Mouse (Mus musculus): ENCODE data around the gene Slc31a1. TPM values are rescaled to one million over a fixed set of nuclear protein-coding genes. Genes with fewer than 3 reads are reported as not detected.

Slc31a1 gene
- total RNA-seq, 2 experiments from 2014 or later: 10.2 to 10.3 TPM

- DNase-seq: no peak
- intact Hi-C loops (cut with DNase I): loop anchor here (5.0 kb wide), 1 partner anchor 41 kb away; no protein-coding TSS in a partner anchor
These were observed 1.0 kb downstream of the Slc31a1 start for GRCm38 (mm10) chr4:62361571-62361970.

GRCm38 (mm10) chr4:62361997-62362396 lies 1.5 kb downstream of the Slc31a1 start:
- intact Hi-C loops (cut with DNase I): loop anchor here (5.0 kb wide), 1 partner anchor 40 kb away; no protein-coding TSS in a partner anchor
- no peak for DNase-seq

- intact Hi-C loops (cut with DNase I): loop anchor here (5.0 kb wide), 1 partner anchor 40 kb away; no protein-coding TSS in a partner anchor
These were observed 1.9 kb downstream of the Slc31a1 start for GRCm38 (mm10) chr4:62362437-62362836.

GRCm38 (mm10) chr4:62364299-62364698 lies 3.8 kb downstream of the Slc31a1 start:
- intact Hi-C loops (cut with DNase I): loop anchor here (5.0 kb wide), 1 partner anchor 38 kb away; no protein-coding TSS in a partner anchor
- no peak for DNase-seq

More at GRCm38 (mm10) chr4:62362437-62362836, 1.9 kb downstream of the Slc31a1 start:
- DNase-seq: no peak

- intact Hi-C loops (cut with DNase I): no loop called here
- DNase-seq: no peak
These were observed 5.8 kb downstream of the Slc31a1 start for GRCm38 (mm10) chr4:62366291-62366690.

GRCm38 (mm10) chr4:62367586-62367985 lies 7.1 kb downstream of the Slc31a1 start:
- no peak for DNase-seq
- intact Hi-C loops (cut with DNase I): no loop called here

- intact Hi-C loops (cut with DNase I): no loop called here
- DNase-seq: no peak
These were observed 8.6 kb downstream of the Slc31a1 start for GRCm38 (mm10) chr4:62369091-62369490.

- intact Hi-C loops (cut with DNase I): no loop called here
- DNase-seq: no peak
These were observed 11.9 kb downstream of the Slc31a1 start for GRCm38 (mm10) chr4:62372410-62372809.

- no peak for DNase-seq
- intact Hi-C loops (cut with DNase I): no loop called here
These were observed 12.4 kb downstream of the Slc31a1 start for GRCm38 (mm10) chr4:62372818-62373520.

- DNase-seq: no peak
- intact Hi-C loops (cut with DNase I): no loop called here
These were observed 13.1 kb downstream of the Slc31a1 start for GRCm38 (mm10) chr4:62373668-62374067.

GRCm38 (mm10) chr4:62374342-62374741 lies 13.8 kb downstream of the Slc31a1 start:
- intact Hi-C loops (cut with DNase I): no loop called here
- no peak for DNase-seq

- no peak for DNase-seq
- intact Hi-C loops (cut with DNase I): no loop called here
These were observed 15.6 kb downstream of the Slc31a1 start for GRCm38 (mm10) chr4:62376123-62376522.

GRCm38 (mm10) chr4:62379724-62380381 lies 19.3 kb downstream of the Slc31a1 start:
- DNase-seq: no peak

GRCm38 (mm10) chr4:62383207-62383606 lies 22.7 kb downstream of the Slc31a1 start:
- intact Hi-C loops (cut with DNase I): no loop called here
- DNase-seq: no peak

More at GRCm38 (mm10) chr4:62379724-62380381, 19.3 kb downstream of the Slc31a1 start:
- intact Hi-C loops (cut with DNase I): no loop called here

GRCm38 (mm10) chr4:62383752-62384151 lies 23.2 kb downstream of the Slc31a1 start:
- intact Hi-C loops (cut with DNase I): no loop called here
- no peak for DNase-seq

- intact Hi-C loops (cut with DNase I): no loop called here
- DNase-seq: no peak
These were observed 23.6 kb downstream of the Slc31a1 start for GRCm38 (mm10) chr4:62384159-62384558.

- intact Hi-C loops (cut with DNase I): no loop called here
- DNase-seq: no peak
These were observed 24.9 kb downstream of the Slc31a1 start for GRCm38 (mm10) chr4:62385439-62385838.

GRCm38 (mm10) chr4:62389592-62390512 lies 29.3 kb downstream of the Slc31a1 start:
- no peak for DNase-seq
- intact Hi-C loops (cut with DNase I): no loop called here

GRCm38 (mm10) chr4:62391892-62392291 lies 31.4 kb downstream of the Slc31a1 start:
- intact Hi-C loops (cut with DNase I): no loop called here
- no peak for DNase-seq

GRCm38 (mm10) chr4:62393459-62393858 lies 32.9 kb downstream of the Slc31a1 start:
- no peak for DNase-seq
- intact Hi-C loops (cut with DNase I): no loop called here

GRCm38 (mm10) chr4:62395806-62396205 lies 35.3 kb downstream of the Slc31a1 start:
- intact Hi-C loops (cut with DNase I): no loop called here
- DNase-seq: no peak
